Mouse (Mus musculus): ENCODE data around the gene Tmem41b. TPM values are rescaled to one million over a fixed set of nuclear protein-coding genes. Genes with fewer than 3 reads are reported as not detected.
"Not testable (repeated sequence)": the region's sequence is repeated elsewhere in the genome, so short reads cannot be mapped to it uniquely, and the experiment has no call there.

Gene Tmem41b
- 66.1 and 73.4 TPM in 2 replicates for polyA plus RNA-seq (2015; fragmentation: Nextera tagmentation; extraction: Ambion mirVana)

DNA sequence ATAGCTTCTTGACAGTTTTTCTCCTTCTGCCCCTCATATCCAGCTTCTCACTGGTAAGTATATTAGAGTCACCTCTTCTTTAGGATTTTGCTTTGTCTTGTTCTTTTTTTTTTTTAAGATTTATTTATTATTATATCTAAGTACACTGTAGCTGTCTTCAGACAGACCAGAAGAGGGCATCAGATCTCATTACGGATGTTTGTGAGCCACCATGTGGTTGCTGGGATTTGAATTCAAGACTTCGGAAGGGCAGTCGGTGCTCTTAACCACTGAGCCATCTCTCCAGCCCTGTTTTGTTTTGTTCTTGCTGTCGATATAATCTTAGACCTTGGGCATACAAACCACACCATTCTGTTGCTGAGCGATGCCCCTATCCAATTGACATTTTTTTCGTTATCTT is at the start of gene Tmem41b:
Gene Tmem41b, minus strand, starts transcription at position 155 of the 400 bp plus-strand sequence.
- H3K36me3 ChIP-seq, H3K27me3 ChIP-seq, H3K9me3 ChIP-seq, ATAC-seq: not testable (repeated sequence)
- Histone ChIP-seq H3K4me1 (replicated peaks) (peaks cover 21% of the 10 kb centered on the region), H3K27ac (peak within 1 kb of the TSS; percentile 86), H3K9ac (replicated peaks) (peak within 1 kb of the TSS; percentile 79), H3K4me3 (replicated peaks) (peak within 1 kb of the TSS; percentile 70), H3K4me2 (replicated peaks) (peak within 1 kb of the TSS; percentile 83)
- WGBS = 37% methylated on average over 6 of the region's 6 CpGs

- Histone ChIP-seq H3K9ac (replicated peaks) (no peak overlapping the region), H3K9me3 (no peaks in the 10 kb centered on the region), H3K4me2 (replicated peaks) (no peak overlapping the region), H3K36me3 (peaks cover 40% of the 10 kb centered on the region), H3K27me3 (no peaks in the 10 kb centered on the region), H3K27ac (no peak overlapping the region), H3K4me3 (replicated peaks) (no peak overlapping the region), H3K4me1 (replicated peaks) (no peaks in the 10 kb centered on the region)
- WGBS = 88% methylated on average over 3 of the region's 3 CpGs
- no peak for ATAC-seq
Measured at GRCm38 (mm10) chr7:110030342-110030741, 43.6 kb upstream of the Tmem41b start.

DNA sequence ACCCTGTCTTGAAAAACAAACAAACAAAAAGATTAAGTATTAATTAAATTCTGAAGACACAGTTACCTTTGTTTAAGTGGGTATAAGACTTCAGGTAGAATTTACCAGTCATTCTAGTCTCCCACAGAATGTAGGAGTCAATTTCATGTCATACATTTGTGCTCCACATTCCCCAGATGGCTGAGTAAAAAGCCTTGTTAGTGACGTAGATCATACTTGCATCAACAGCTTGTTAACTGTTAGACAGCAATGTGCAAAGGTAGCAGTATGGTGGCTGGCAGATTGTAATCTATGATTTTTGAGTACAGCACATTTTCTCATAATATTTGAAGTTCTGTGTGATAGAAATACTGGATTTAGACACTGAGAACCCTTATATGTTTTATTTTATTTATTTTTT is 42.1 kb upstream of the Tmem41b start:
- Histone ChIP-seq H3K4me3 (replicated peaks) (no peak overlapping the region), H3K27me3 (no peaks in the 10 kb centered on the region), H3K4me1 (replicated peaks) (no peaks in the 10 kb centered on the region), H3K9ac (replicated peaks) (no peak overlapping the region), H3K27ac (no peak overlapping the region), H3K36me3 (peaks cover 41% of the 10 kb centered on the region), H3K4me2 (replicated peaks) (no peak overlapping the region), H3K9me3 (no peaks in the 10 kb centered on the region)
- 78% methylated on average over 1 of the region's 1 CpGs for WGBS
- ATAC-seq = no peak

DNA sequence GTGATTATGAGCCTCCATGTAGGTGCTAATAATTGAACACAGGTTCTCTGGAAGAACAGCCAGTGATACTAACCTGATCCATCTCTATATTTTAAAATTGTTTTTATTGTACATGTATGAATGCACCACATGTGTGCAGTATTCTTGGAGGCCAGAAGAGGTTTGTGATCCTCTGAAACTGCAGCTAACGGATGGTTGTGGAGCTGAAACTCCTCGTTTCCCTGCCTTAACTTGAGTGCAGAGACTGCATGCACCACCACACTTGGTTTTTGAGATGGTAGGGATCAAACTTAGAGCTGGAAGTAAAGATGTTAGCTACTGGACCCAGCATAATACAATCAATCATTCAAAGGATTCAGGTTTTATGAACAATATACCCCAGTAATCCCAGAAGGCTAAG is 39.9 kb upstream of the Tmem41b start:
- Histone ChIP-seq H3K36me3 (peaks cover 24% of the 10 kb centered on the region), H3K4me2 (replicated peaks) (no peak overlapping the region), H3K9me3 (no peaks in the 10 kb centered on the region), H3K27me3 (no peaks in the 10 kb centered on the region), H3K4me3 (replicated peaks) (no peak overlapping the region), H3K9ac (replicated peaks) (no peak overlapping the region), H3K4me1 (replicated peaks) (no peaks in the 10 kb centered on the region), H3K27ac (no peak overlapping the region)
- 91% methylated on average over 2 of the region's 2 CpGs for WGBS
- no peak for ATAC-seq

DNA sequence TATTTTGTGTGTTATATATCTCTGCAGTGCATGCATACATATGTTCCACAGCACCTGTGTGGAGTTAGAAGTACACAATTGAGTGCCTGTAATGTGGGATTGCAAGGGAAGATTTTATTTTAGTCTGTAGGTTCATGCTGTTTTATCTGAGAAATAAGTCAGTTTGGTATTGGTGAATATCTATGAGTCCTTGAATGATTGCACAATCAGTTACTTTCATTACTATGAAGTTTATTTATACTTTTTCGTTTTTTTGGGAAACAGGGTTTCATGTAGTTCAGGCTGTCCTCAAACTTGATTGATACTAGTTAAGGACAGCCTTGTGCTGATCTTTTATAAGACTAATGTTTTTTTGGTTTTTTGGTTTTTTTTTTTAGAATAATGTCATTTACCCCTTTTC is 36.8 kb upstream of the Tmem41b start:
- Histone ChIP-seq H3K27me3 (no peaks in the 10 kb centered on the region), H3K27ac (no peak overlapping the region), H3K4me2 (replicated peaks) (no peak overlapping the region), H3K9me3 (no peaks in the 10 kb centered on the region), H3K9ac (replicated peaks) (no peak overlapping the region), H3K36me3 (peaks cover 8% of the 10 kb centered on the region; the same call in 1 of the 2 replicates), H3K4me3 (replicated peaks) (no peak overlapping the region), H3K4me1 (replicated peaks) (peaks cover 15% of the 10 kb centered on the region)
- ATAC-seq = no peak
- 97% methylated on average over 1 of the region's 1 CpGs for WGBS

DNA sequence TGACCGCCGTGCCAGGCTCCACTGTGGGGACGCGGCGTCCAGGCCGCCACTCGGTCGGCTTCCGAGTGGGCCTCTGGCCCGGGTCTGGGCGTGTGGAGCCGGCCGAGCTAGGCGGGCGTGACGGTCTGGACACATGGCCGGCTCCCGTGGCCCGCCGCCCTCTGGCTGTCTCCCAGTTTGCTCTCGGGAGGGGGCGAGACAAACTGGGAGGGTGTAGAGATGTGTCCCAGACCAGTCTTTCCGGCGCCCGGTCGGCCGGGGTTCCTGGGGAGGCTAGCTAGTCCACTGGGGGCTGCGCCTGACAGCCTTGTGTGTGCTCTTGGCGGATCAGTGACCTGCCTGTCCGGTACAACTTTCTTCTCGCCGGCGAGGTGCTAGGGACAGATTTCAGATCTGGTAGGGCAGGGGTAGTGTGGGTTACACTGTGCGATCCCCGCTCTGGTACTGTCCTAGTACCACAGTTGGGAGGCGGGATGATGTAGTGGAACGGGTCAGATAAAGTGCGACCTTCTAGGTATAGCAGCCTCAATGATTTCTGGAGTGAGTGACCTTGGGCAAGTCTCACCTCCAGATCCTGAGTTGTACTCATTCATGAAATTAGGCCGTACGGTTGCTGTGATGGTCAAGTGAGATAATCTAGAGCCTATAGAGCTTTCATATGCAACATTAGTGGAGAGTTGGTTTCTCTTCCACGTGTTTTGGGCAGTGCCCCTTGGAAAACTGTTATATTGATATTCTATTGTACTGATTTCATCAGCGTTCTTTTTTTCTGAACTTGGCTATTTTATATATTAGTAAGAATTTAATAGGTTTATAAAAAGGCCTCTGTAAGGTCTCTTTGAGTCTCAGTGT is 32.1 kb upstream of the Tmem41b start:
- peak overlapping the region; percentile 99 for H3K4me3 ChIP-seq (replicated peaks)
- H3K27ac ChIP-seq = peak overlapping the region; percentile 90
- peak overlapping the region; percentile 96 for H3K4me2 ChIP-seq (replicated peaks)
- H3K36me3 ChIP-seq = no peaks in the 10 kb centered on the region
- no peaks in the 10 kb centered on the region for H3K27me3 ChIP-seq
- peaks cover 15% of the 10 kb centered on the region for H3K4me1 ChIP-seq (replicated peaks)
- ATAC-seq = peak; percentile 89
- no peaks in the 10 kb centered on the region for H3K9me3 ChIP-seq
- peak overlapping the region; percentile 97 for H3K9ac ChIP-seq (replicated peaks)
- 1% methylated on average over 42 of the region's 42 CpGs for WGBS

- peak within 1 kb of the TSS; percentile 97 for H3K9ac ChIP-seq (replicated peaks)
- no peaks in the 10 kb centered on the region for H3K36me3 ChIP-seq
- under 1% methylated on average over 48 of the region's 48 CpGs for WGBS
- peak within 1 kb of the TSS; percentile 96 for H3K4me2 ChIP-seq (replicated peaks)
- H3K27me3 ChIP-seq = no peaks in the 10 kb centered on the region
- H3K4me3 ChIP-seq (replicated peaks) = peak within 1 kb of the TSS; percentile 99
- no peaks in the 10 kb centered on the region for H3K9me3 ChIP-seq
- peaks cover 15% of the 10 kb centered on the region for H3K4me1 ChIP-seq (replicated peaks)
- peak within 1 kb of the TSS; percentile 90 for H3K27ac ChIP-seq
- ATAC-seq = peak; percentile 98
Measured at GRCm38 (mm10) chr7:110018117-110018630, 31.4 kb upstream of the Tmem41b start, which contains the start of gene Ipo7. Ipo7 (plus strand) TSS chr7:110018274.

DNA sequence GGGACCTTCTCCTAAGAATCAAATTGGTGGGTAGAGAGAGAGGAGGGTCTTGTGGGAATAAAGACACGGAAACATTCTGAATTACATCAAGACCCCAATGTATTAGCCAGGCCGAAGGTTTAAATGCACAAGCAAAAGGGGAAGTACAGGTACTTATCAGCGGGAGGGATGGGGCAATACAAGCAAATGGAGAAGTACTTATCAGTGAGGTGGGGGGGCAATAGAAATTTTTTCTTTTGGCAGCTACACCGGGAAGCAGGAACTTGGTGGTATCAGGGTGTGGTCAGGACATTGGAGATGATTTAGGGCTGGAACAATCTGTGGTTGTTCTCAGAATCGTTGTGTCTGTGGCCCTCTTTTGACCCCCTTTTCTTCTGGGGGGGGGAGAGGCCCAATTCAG is 27.5 kb upstream of the Tmem41b start:
- Histone ChIP-seq H3K9me3 (no peaks in the 10 kb centered on the region), H3K27ac (no peak overlapping the region), H3K4me1 (replicated peaks) (peaks cover 4% of the 10 kb centered on the region), H3K36me3 (no peaks in the 10 kb centered on the region), H3K4me2 (replicated peaks) (no peak overlapping the region), H3K4me3 (replicated peaks) (no peak overlapping the region), H3K27me3 (no peaks in the 10 kb centered on the region), H3K9ac (replicated peaks) (no peak overlapping the region)
- no peak for ATAC-seq
- 89% methylated on average over 5 of the region's 5 CpGs for WGBS

GRCm38 (mm10) chr7:110011417-110011816 is 24.7 kb upstream of the Tmem41b start:
- no peak overlapping the region for H3K27ac ChIP-seq
- no peaks in the 10 kb centered on the region for H3K4me1 ChIP-seq (replicated peaks)
- H3K4me2 ChIP-seq (replicated peaks) = no peak overlapping the region
- no peaks in the 10 kb centered on the region for H3K36me3 ChIP-seq
- no peaks in the 10 kb centered on the region for H3K27me3 ChIP-seq
- no peak overlapping the region for H3K4me3 ChIP-seq (replicated peaks)
- no peak overlapping the region for H3K9ac ChIP-seq (replicated peaks)
- WGBS = 58% methylated on average over 1 of the region's 1 CpGs
- no peaks in the 10 kb centered on the region for H3K9me3 ChIP-seq
- ATAC-seq = no peak

GRCm38 (mm10) chr7:110009084-110009483 is 22.4 kb upstream of the Tmem41b start:
- no peaks in the 10 kb centered on the region for H3K9me3 ChIP-seq
- WGBS = 92% methylated on average over 6 of the region's 6 CpGs
- no peak overlapping the region for H3K4me3 ChIP-seq (replicated peaks)
- no peaks in the 10 kb centered on the region for H3K27me3 ChIP-seq
- no peaks in the 10 kb centered on the region for H3K4me1 ChIP-seq (replicated peaks)
- H3K27ac ChIP-seq = no peak overlapping the region
- ATAC-seq = no peak
- no peaks in the 10 kb centered on the region for H3K36me3 ChIP-seq
- no peak overlapping the region for H3K9ac ChIP-seq (replicated peaks)
- no peak overlapping the region for H3K4me2 ChIP-seq (replicated peaks)

DNA sequence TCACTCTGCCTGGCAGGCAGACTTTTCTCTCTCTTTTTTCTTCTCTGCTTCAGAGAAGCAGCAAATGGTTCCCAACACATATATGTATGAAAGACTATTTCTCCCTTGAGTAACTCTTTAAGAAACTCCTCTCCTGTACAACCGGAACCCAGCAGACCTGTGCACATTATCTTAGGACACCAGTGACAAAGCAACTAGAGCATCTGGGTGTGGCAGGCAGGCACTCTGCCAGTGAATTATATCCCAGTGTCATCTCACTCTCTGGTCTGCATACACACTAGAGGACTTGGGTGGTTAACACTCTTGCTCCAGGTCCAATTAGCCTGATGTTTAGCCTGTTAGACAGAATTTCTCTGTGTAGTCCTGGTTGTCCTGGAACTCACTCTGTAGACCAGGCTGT is 21.8 kb upstream of the Tmem41b start:
- Histone ChIP-seq H3K36me3 (no peaks in the 10 kb centered on the region), H3K4me2 (replicated peaks) (no peak overlapping the region), H3K4me1 (replicated peaks) (no peaks in the 10 kb centered on the region), H3K9me3 (no peaks in the 10 kb centered on the region), H3K9ac (replicated peaks) (no peak overlapping the region), H3K27me3 (no peaks in the 10 kb centered on the region), H3K4me3 (replicated peaks) (no peak overlapping the region), H3K27ac (no peak overlapping the region)
- WGBS = 97% methylated on average over 1 of the region's 1 CpGs
- ATAC-seq = no peak

GRCm38 (mm10) chr7:110006471-110007195 is 19.9 kb upstream of the Tmem41b start:
- Histone ChIP-seq H3K4me1 (replicated peaks) (peaks cover 4% of the 10 kb centered on the region; the same call in 1 of the 2 replicates), H3K4me3 (replicated peaks) (no peak overlapping the region), H3K27me3 (no peaks in the 10 kb centered on the region), H3K4me2 (replicated peaks) (no peak overlapping the region), H3K9me3 (no peaks in the 10 kb centered on the region), H3K9ac (replicated peaks) (no peak overlapping the region), H3K36me3 (no peaks in the 10 kb centered on the region), H3K27ac (no peak overlapping the region)
- 77% methylated on average over 5 of the region's 5 CpGs for WGBS
- no peak for ATAC-seq
